Mouse (Mus musculus) ES-E14 (cell line): ENCODE measurements around the gene Dlg2. TPM values are rescaled to one million over a fixed set of nuclear protein-coding genes. Genes with fewer than 3 reads are reported as not detected.

Source experiments
- DNase-seq: peaks from one replicate; pipeline ENCODE4 v3.0.0-alpha.2; 2013; ENCODE audit warnings: low read depth, low spot score
- H3K27ac ChIP-seq: 2 replicates; pipeline ENCODE4 v1.5.1; 2012; ENCODE audit warnings: low read depth, mild to moderate bottlenecking, low read length, moderate library complexity, mixed read lengths; ENCODE audit not compliant: poor library complexity, insufficient read depth, severe bottlenecking
- H3K36me3 ChIP-seq: 2 replicates; pipeline ENCODE4 v1.6.1; 2012; ENCODE audit warnings: mild to moderate bottlenecking, low read length, moderate library complexity, mixed read lengths; ENCODE audit not compliant: control insufficient read depth, poor library complexity, insufficient read depth, severe bottlenecking
- H3K4me1 ChIP-seq, 2 experiments: fragments of 150-350 bp in 1 of 2; sonication (generic) in 1 of 2; 2 replicates each; pipeline ENCODE4 v1.6.1; 2012; ENCODE audit warnings: low read length in 2 of 2, mild to moderate bottlenecking in 1 of 2, mixed read lengths in 1 of 2; ENCODE audit not compliant: control insufficient read depth in 2 of 2, insufficient read depth in 2 of 2, poor library complexity in 1 of 2
- H3K4me3 ChIP-seq, 2 experiments: fragments of 150-350 bp in 1 of 2; sonication (generic) in 1 of 2; 2 replicates each; pipeline ENCODE4 v1.5.1; 2012; ENCODE audit warnings: low read length in 2 of 2, low read depth in 1 of 2, mild to moderate bottlenecking in 1 of 2, mixed read lengths in 1 of 2; ENCODE audit not compliant: insufficient read depth in 1 of 2, poor library complexity in 1 of 2, severe bottlenecking in 1 of 2
- H3K9ac ChIP-seq: 2 replicates; pipeline ENCODE4 v1.6.1; 2012; ENCODE audit warnings: low read depth, mild to moderate bottlenecking, low read length, mixed read lengths; ENCODE audit not compliant: poor library complexity, insufficient read depth, severe bottlenecking
- H3K9me3 ChIP-seq: fragments of 150-350 bp; sonication (generic); 2 replicates; pipeline ENCODE4 v1.6.1; 2012; ENCODE audit warnings: low read depth, mild to moderate bottlenecking, low read length; ENCODE audit not compliant: control insufficient read depth, insufficient read depth
- CHD2 ChIP-seq: IDR thresholded peaks from 2 replicates; pipeline ENCODE4 v1.6.1; 2014; ENCODE audit warnings: mild to moderate bottlenecking, low read depth, low read length, inconsistent platforms
- HCFC1 ChIP-seq: IDR thresholded peaks from 2 replicates; pipeline ENCODE4 v1.6.1; 2012; ENCODE audit warnings: low read length, inconsistent platforms, borderline replicate concordance; ENCODE audit not compliant: insufficient read depth
- MAFK ChIP-seq: IDR thresholded peaks from 2 replicates; pipeline ENCODE4 v1.6.1; 2014; ENCODE audit warnings: mild to moderate bottlenecking, low read depth, low read length, inconsistent platforms; ENCODE audit not compliant: insufficient read depth
- ZC3H11A ChIP-seq: IDR thresholded peaks from 2 replicates; pipeline ENCODE4 v1.6.1; 2012; ENCODE audit warnings: low read depth, mild to moderate bottlenecking, inconsistent platforms, low read length, borderline replicate concordance
- ZNF384 ChIP-seq: IDR thresholded peaks from 2 replicates; pipeline ENCODE4 v1.6.1; 2012; ENCODE audit warnings: low read depth, low read length, inconsistent platforms
- in situ Hi-C, 2 experiments: fragments of 600-800 bp; cut with MboI; formaldehyde crosslinking; loops; one replicate each; pipeline ENCODE4 v1.15.1; 2025; ENCODE audit warnings: low sequenced_read_pairs in 2 of 2, inconsistent platforms in 1 of 2; ENCODE audit not compliant: unreplicated experiment in 2 of 2
- total RNA-seq: library from RNA; depleted of rRNA; stranded (reverse); fragments of 300-350 nt; gene quantifications from 2 replicates; pipeline ENCODE4 v1.2.3, GENCODE M21; 2012

Dlg2 gene
- total RNA-seq, 1 experiment = 0.13 TPM

- DNase-seq = no peak
- in situ Hi-C loops = no loop called here
These were observed 937.7 kb downstream of the Dlg2 start for GRCm38 (mm10) chr7:91414150-91414549.

GRCm38 (mm10) chr7:91414749-91415148 lies 938.3 kb downstream of the Dlg2 start:
- H3K36me3 ChIP-seq = no peaks in the 10 kb centered on the region
- in situ Hi-C loops = no loop called here
- no peak for DNase-seq
- H3K4me1 ChIP-seq = no peaks in the 10 kb centered on the region
- TF ChIP-seq MAFK = no peak
- no peak for TF ChIP-seq HCFC1
- no peak for TF ChIP-seq ZC3H11A
- no peak for TF ChIP-seq CHD2
- TF ChIP-seq ZNF384 = no peak
- no peaks in the 10 kb centered on the region for H3K9me3 ChIP-seq
- no peak overlapping the region for H3K4me3 ChIP-seq
- H3K9ac ChIP-seq = no peak overlapping the region
- no peak overlapping the region for H3K27ac ChIP-seq

More at GRCm38 (mm10) chr7:91414150-91414549, 937.7 kb downstream of the Dlg2 start:
- H3K9me3 ChIP-seq = no peaks in the 10 kb centered on the region
- no peaks in the 10 kb centered on the region for H3K4me1 ChIP-seq
- H3K4me3 ChIP-seq = no peak overlapping the region
- no peaks in the 10 kb centered on the region for H3K36me3 ChIP-seq
- TF ChIP-seq MAFK (no peak), ZNF384 (no peak), HCFC1 (no peak), CHD2 (no peak), ZC3H11A (no peak)
- H3K27ac ChIP-seq = no peak overlapping the region
- no peak overlapping the region for H3K9ac ChIP-seq

GRCm38 (mm10) chr7:91420215-91420614 lies 943.7 kb downstream of the Dlg2 start:
- in situ Hi-C loops = no loop called here
- Histone ChIP-seq H3K36me3 (no peaks in the 10 kb centered on the region), H3K4me3 (no peak overlapping the region), H3K9ac (no peak overlapping the region), H3K27ac (no peak overlapping the region), H3K4me1 (no peaks in the 10 kb centered on the region), H3K9me3 (no peaks in the 10 kb centered on the region)
- TF ChIP-seq ZC3H11A (no peak), MAFK (no peak), ZNF384 (no peak), CHD2 (no peak), HCFC1 (no peak)
- no peak for DNase-seq

DNA sequence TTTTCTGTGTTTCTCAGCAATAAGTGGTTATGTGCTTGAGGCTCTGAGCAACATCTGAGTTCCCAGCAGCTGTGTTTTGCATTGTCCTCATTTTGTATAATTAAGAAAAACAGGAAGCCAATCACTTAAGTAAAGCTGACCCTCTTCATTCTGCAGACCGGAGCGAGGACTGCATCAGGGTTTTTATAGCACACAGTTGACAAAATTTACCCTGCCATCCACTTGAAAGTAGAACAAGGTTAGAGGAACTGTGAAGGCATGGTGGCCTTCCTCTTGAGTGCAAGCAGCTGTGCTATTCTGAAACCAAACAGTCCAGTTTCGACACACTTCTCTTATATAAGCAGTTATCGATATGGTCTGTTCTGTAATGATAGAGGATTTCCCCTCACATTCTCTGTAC lies 947.3 kb downstream of the Dlg2 start:
- no peak overlapping the region for H3K27ac ChIP-seq
- in situ Hi-C loops = no loop called here
- H3K4me1 ChIP-seq = no peaks in the 10 kb centered on the region
- no peak overlapping the region for H3K9ac ChIP-seq
- no peaks in the 10 kb centered on the region for H3K9me3 ChIP-seq
- no peak for DNase-seq
- no peaks in the 10 kb centered on the region for H3K36me3 ChIP-seq
- TF ChIP-seq ZC3H11A (no peak), CHD2 (no peak), HCFC1 (no peak), MAFK (no peak), ZNF384 (no peak)
- H3K4me3 ChIP-seq = no peak overlapping the region

DNA sequence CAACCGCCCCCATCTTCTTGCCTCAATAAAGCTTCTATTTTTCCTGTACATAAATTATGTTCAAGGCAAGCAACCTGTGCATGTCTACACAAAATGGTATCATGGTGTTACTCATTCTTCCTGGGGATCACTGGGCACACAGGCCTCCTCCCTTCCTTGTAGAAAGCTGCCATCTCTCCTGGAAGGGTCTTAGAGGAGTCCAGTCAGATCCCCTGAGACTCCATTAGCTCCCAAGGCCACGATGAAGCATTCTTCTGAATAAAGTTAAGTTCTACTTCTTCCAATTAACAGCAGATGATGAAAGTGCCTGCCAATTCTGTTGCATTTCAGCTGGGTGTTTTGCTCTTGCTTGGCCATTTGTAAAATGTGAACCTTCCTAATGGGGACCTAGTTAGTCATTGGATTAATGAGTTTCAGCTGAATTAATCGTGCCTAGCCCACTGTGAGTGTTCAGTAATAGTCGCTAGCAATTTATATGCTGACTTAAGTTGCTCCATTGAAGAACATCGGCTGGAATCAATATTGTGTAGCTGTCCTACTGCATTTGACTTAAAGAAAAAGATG lies 953.3 kb downstream of the Dlg2 start:
- no peak for TF ChIP-seq ZC3H11A
- no peak for TF ChIP-seq CHD2
- no peak for TF ChIP-seq ZNF384
- no peak for TF ChIP-seq MAFK
- TF ChIP-seq HCFC1 = no peak
- no peak for DNase-seq
- in situ Hi-C loops = loop anchor here in 1 of 2 experiments (25.0 kb wide), 1 partner anchor 942 kb away; the partner anchor contains the start of genes Dlg2 and Tmem126b
- Histone ChIP-seq H3K9me3 (no peaks in the 10 kb centered on the region), H3K4me3 (no peak overlapping the region), H3K36me3 (no peaks in the 10 kb centered on the region), H3K27ac (no peak overlapping the region), H3K4me1 (no peaks in the 10 kb centered on the region), H3K9ac (no peak overlapping the region)
